Comparison of ENCODE assay signal across 8 mouse cellular contexts in genomic region chr6:90712063-90712462, GRCm38 (mm10).
DNase-seq lines count a peak whose midpoint lies in the region; ATAC-seq and TF ChIP-seq lines count a peak whose summit lies in the region.

No protein-coding gene starts in this region.

- peak; percentile 42 for DNase-seq in kidney, adult 9 months
- no peak for DNase-seq in kidney, adult 8-10 months
- no peak for DNase-seq in forebrain, embryonic 11.5 days (ENCODE audit: low spot score)
- no peak for DNase-seq in kidney, postnatal 0 days (ENCODE audit: low spot score)
- no peak for DNase-seq in layer of hippocampus, adult 9-11 months
- no peak for DNase-seq in layer of hippocampus, postnatal 25 days (ENCODE audit: extremely low spot score in 1 of 2, low spot score in 1 of 2)

- H3K27ac ChIP-seq in forebrain, embryonic 11.5 days (ENCODE audit: low read depth, low read length), result peak overlapping the region; percentile 50
- H3K27ac ChIP-seq in kidney, postnatal 0 days, result peak overlapping the region; percentile 64
- H3K27ac ChIP-seq in midbrain, embryonic 16.5 days (ENCODE audit: low read length), result peak overlapping the region; percentile 23; the same call in 1 of the 2 replicates

- no peak overlapping the region for H3K4me3 ChIP-seq in forebrain, embryonic 11.5 days (ENCODE audit: low read depth, low read length)
- H3K4me3 ChIP-seq in kidney, postnatal 0 days (replicated peaks; ENCODE audit: low read depth, low read length), result no peak overlapping the region
- no peak overlapping the region for H3K4me3 ChIP-seq in midbrain, embryonic 16.5 days (ENCODE audit: low read depth, low read length)

- no peaks in the 10 kb centered on the region for H3K27me3 ChIP-seq in forebrain, embryonic 11.5 days (ENCODE audit: control insufficient read depth, insufficient read depth, low read length)
- H3K27me3 ChIP-seq in kidney, postnatal 0 days (ENCODE audit: insufficient read depth, low read length), result no peaks in the 10 kb centered on the region
- H3K27me3 ChIP-seq in midbrain, embryonic 16.5 days (ENCODE audit: control insufficient read depth, insufficient read depth, low read depth, low read length), result no peaks in the 10 kb centered on the region

- TF ChIP-seq CTCF in kidney, postnatal 0 days (IDR thresholded peaks at IDR 0.05; ENCODE audit: low read depth), result no peak

- no peaks in the 10 kb centered on the region for H3K36me3 ChIP-seq in forebrain, embryonic 11.5 days (ENCODE audit: control insufficient read depth, insufficient read depth, low read length)
- no peaks in the 10 kb centered on the region for H3K36me3 ChIP-seq in kidney, postnatal 0 days (ENCODE audit: insufficient read depth, low read length)
- H3K36me3 ChIP-seq in midbrain, embryonic 16.5 days (ENCODE audit: control insufficient read depth, insufficient read depth, low read length), result no peaks in the 10 kb centered on the region

- ATAC-seq in forebrain, embryonic 11.5 days (replicated peaks; ENCODE audit: low FRiP score), result no peak
- no peak for ATAC-seq in kidney, postnatal 0 days (replicated peaks; ENCODE audit: low FRiP score, low read depth)
- no peak for ATAC-seq in midbrain, embryonic 16.5 days
- ATAC-seq in megakaryocyte, adult 5-6 weeks (ENCODE audit: poor library complexity, severe bottlenecking), result no peak

- WGBS in forebrain, embryonic 11.5 days, result 66% methylated on average over 3 of the region's 3 CpGs
- 31% methylated on average over 3 of the region's 3 CpGs for WGBS in kidney, postnatal 0 days
- WGBS in midbrain, embryonic 16.5 days, result 30% methylated on average over 3 of the region's 3 CpGs

- H3K9me3 ChIP-seq in forebrain, embryonic 11.5 days (ENCODE audit: control insufficient read depth, low read length), result no peaks in the 10 kb centered on the region
- no peaks in the 10 kb centered on the region for H3K9me3 ChIP-seq in kidney, postnatal 0 days (replicated peaks; ENCODE audit: low read length)
- no peaks in the 10 kb centered on the region for H3K9me3 ChIP-seq in midbrain, embryonic 16.5 days (replicated peaks; ENCODE audit: control insufficient read depth, low read length, poor library complexity, severe bottlenecking)

- no peak overlapping the region for H3K4me2 ChIP-seq in forebrain, embryonic 11.5 days (ENCODE audit: low read depth, low read length, severe bottlenecking)
- H3K4me2 ChIP-seq in kidney, postnatal 0 days (ENCODE audit: low read length), result 0 out of 2 replicates have a peak overlapping the region, but pooled peaks have one; percentile 3
- no peak overlapping the region for H3K4me2 ChIP-seq in midbrain, embryonic 16.5 days (ENCODE audit: low read length)

- H3K9ac ChIP-seq in forebrain, embryonic 11.5 days (ENCODE audit: low read length), result no peak overlapping the region; the same call in 1 of the 2 replicates
- H3K9ac ChIP-seq in kidney, postnatal 0 days (ENCODE audit: low read depth, low read length), result no peak overlapping the region
- H3K9ac ChIP-seq in midbrain, embryonic 16.5 days (ENCODE audit: low read depth, low read length), result no peak overlapping the region

- peaks cover 28% of the 10 kb centered on the region for H3K4me1 ChIP-seq in forebrain, embryonic 11.5 days (replicated peaks; ENCODE audit: control insufficient read depth, insufficient read depth, low read length)
- peaks cover 43% of the 10 kb centered on the region for H3K4me1 ChIP-seq in kidney, postnatal 0 days (replicated peaks; ENCODE audit: insufficient read depth, low read length)
- H3K4me1 ChIP-seq in midbrain, embryonic 16.5 days (ENCODE audit: control insufficient read depth, insufficient read depth, low read length), result peaks cover 54% of the 10 kb centered on the region
